Mouse (Mus musculus) stomach, postnatal 0 days (tissue): ENCODE measurements at regions not wholly inside any gene's neighbourhood (a gene's known extent, or its start where the extent isn't known, plus 50 kb on each side); places are given as distances from the start of the nearest gene placed in this dataset.

ENCODE experiments used
- ATAC-seq: fragments of 200-750 bp; cut with Nextera tagmentation; 2 replicates; pipeline ENCODE4 v1.8.0; 2017; ENCODE audit not compliant: low FRiP score, low TSS enrichment
- DNase-seq: peaks from one replicate; pipeline ENCODE4 v3.0.0-alpha.2; 2016; ENCODE audit warnings: low spot score
- H3K27ac ChIP-seq: fragments of 300-500 bp; sonication (generic); replicated peaks from 2 replicates; pipeline ENCODE4 v1.5.1; 2014; ENCODE audit warnings: mild to moderate bottlenecking, control low read depth
- H3K27me3 ChIP-seq: fragments of 300-500 bp; sonication (generic); 2 replicates; pipeline ENCODE4 v1.6.1; 2014; ENCODE audit warnings: low read length; ENCODE audit not compliant: control insufficient read depth, insufficient read depth
- H3K36me3 ChIP-seq: fragments of 300-500 bp; sonication (generic); 2 replicates; pipeline ENCODE4 v1.6.1; 2014; ENCODE audit warnings: low read length, mixed read lengths; ENCODE audit not compliant: control insufficient read depth, insufficient read depth
- H3K4me1 ChIP-seq: fragments of 300-500 bp; sonication (generic); replicated peaks from 2 replicates; pipeline ENCODE4 v1.6.1; 2014; ENCODE audit warnings: antibody characterized with exemption; ENCODE audit not compliant: control insufficient read depth, insufficient read depth
- H3K4me2 ChIP-seq: fragments of 300-500 bp; sonication (generic); replicated peaks from 2 replicates; pipeline ENCODE4 v1.6.1; 2014; ENCODE audit warnings: low read depth, mild to moderate bottlenecking, control low read depth, moderate library complexity
- H3K4me3 ChIP-seq: fragments of 300-500 bp; sonication (generic); 2 replicates; pipeline ENCODE4 v1.5.1; 2014; ENCODE audit warnings: low read depth, low read length, control low read depth
- H3K9ac ChIP-seq: fragments of 300-500 bp; sonication (generic); 2 replicates; pipeline ENCODE4 v1.6.1; 2014; ENCODE audit warnings: mild to moderate bottlenecking, low read length, control low read depth, mixed read lengths
- H3K9me3 ChIP-seq: fragments of 300-500 bp; sonication (generic); 2 replicates; pipeline ENCODE4 v1.6.1; 2016; ENCODE audit warnings: low read length; ENCODE audit not compliant: control insufficient read depth
- CTCF ChIP-seq: IDR thresholded peaks from 2 replicates; pipeline ENCODE4 v1.5.1; 2016; ENCODE audit warnings: antibody characterized with exemption, low read depth, mild to moderate bottlenecking, moderate library complexity
- EP300 ChIP-seq: optimal IDR thresholded peaks from 2 replicates; pipeline ENCODE3; 2016; ENCODE audit warnings: antibody characterized with exemption
- WGBS: fragments of 180-500 bp; shearing (Covaris S2); extraction: QIAGEN DNeasy Blood & Tissue Kit; methylation state at CpG from one replicate; pipeline ENCODE4 v1.1.7; 2014; 5-methylcytosine and 5-hydroxymethylcytosine counted together

- Histone ChIP-seq H3K4me3 (no peak overlapping the region), H3K27ac (no peak overlapping the region), H3K4me1 (no peaks in the 10 kb centered on the region), H3K4me2 (no peak overlapping the region), H3K9ac (no peak overlapping the region), H3K27me3 (no peaks in the 10 kb centered on the region), H3K36me3 (no peaks in the 10 kb centered on the region), H3K9me3 (no peaks in the 10 kb centered on the region)
- DNase-seq = no peak
- ATAC-seq = no peak
- TF ChIP-seq EP300 (no peak), CTCF (no peak)
- WGBS = 70% methylated on average over 3 of the region's 3 CpGs
These were observed 139.7 kb downstream of the Syk start for GRCm38 (mm10) chr13:52722718-52723117.

GRCm38 (mm10) chr13:52726043-52726442 lies 143.1 kb downstream of the Syk start:
- ATAC-seq (peak; percentile 79), DNase-seq (peak; percentile 59)
- no peaks in the 10 kb centered on the region for H3K36me3 ChIP-seq
- H3K4me1 ChIP-seq = no peaks in the 10 kb centered on the region
- TF ChIP-seq CTCF = peak; percentile 37; the same call in 1 of the 2 replicates
- TF ChIP-seq EP300 = no peak
- no peak overlapping the region for H3K4me2 ChIP-seq
- no peak overlapping the region for H3K27ac ChIP-seq
- H3K27me3 ChIP-seq = no peaks in the 10 kb centered on the region
- H3K4me3 ChIP-seq = no peak overlapping the region
- 20% methylated on average over 10 of the region's 10 CpGs for WGBS
- no peak overlapping the region for H3K9ac ChIP-seq
- H3K9me3 ChIP-seq = no peaks in the 10 kb centered on the region

GRCm38 (mm10) chr13:52726525-52726924 lies 143.6 kb downstream of the Syk start:
- H3K4me1 ChIP-seq = no peaks in the 10 kb centered on the region
- H3K27me3 ChIP-seq = no peaks in the 10 kb centered on the region
- H3K27ac ChIP-seq = no peak overlapping the region
- no peak overlapping the region for H3K4me3 ChIP-seq
- no peak overlapping the region for H3K9ac ChIP-seq
- H3K4me2 ChIP-seq = no peak overlapping the region
- no peaks in the 10 kb centered on the region for H3K36me3 ChIP-seq
- DNase-seq (no peak), ATAC-seq (no peak)
- TF ChIP-seq EP300 = no peak
- TF ChIP-seq CTCF = no peak
- 59% methylated on average over 3 of the region's 3 CpGs for WGBS
- H3K9me3 ChIP-seq = no peaks in the 10 kb centered on the region

GRCm38 (mm10) chr13:52735453-52735933 lies 152.5 kb downstream of the Syk start:
- Histone ChIP-seq H3K4me3 (no peak overlapping the region), H3K27me3 (no peaks in the 10 kb centered on the region), H3K9ac (no peak overlapping the region), H3K9me3 (no peaks in the 10 kb centered on the region), H3K27ac (peak overlapping the region; percentile 67), H3K36me3 (no peaks in the 10 kb centered on the region), H3K4me2 (no peak overlapping the region), H3K4me1 (no peaks in the 10 kb centered on the region)
- TF ChIP-seq EP300 = no peak
- TF ChIP-seq CTCF = no peak
- no peak for ATAC-seq
- 45% methylated on average over 6 of the region's 6 CpGs for WGBS
- no peak for DNase-seq

- ATAC-seq = peak; percentile 82
- TF ChIP-seq CTCF (no peak), EP300 (peak; percentile 61)
These were observed 153.1 kb downstream of the Syk start for GRCm38 (mm10) chr13:52735934-52736523.

GRCm38 (mm10) chr13:52738095-52738660 lies 155.2 kb downstream of the Syk start:
- no peaks in the 10 kb centered on the region for H3K36me3 ChIP-seq
- H3K4me2 ChIP-seq = no peak overlapping the region
- no peak for ATAC-seq
- WGBS = 72% methylated on average over 9 of the region's 9 CpGs
- H3K27ac ChIP-seq = no peak overlapping the region
- H3K4me1 ChIP-seq = no peaks in the 10 kb centered on the region
- H3K9ac ChIP-seq = no peak overlapping the region
- TF ChIP-seq CTCF (no peak), EP300 (no peak)
- H3K4me3 ChIP-seq = no peak overlapping the region
- no peak for DNase-seq
- H3K9me3 ChIP-seq = no peaks in the 10 kb centered on the region
- H3K27me3 ChIP-seq = no peaks in the 10 kb centered on the region

More at GRCm38 (mm10) chr13:52735934-52736523, 153.1 kb downstream of the Syk start:
- H3K9ac ChIP-seq = 0 out of 2 replicates have a peak overlapping the region, but pooled peaks have one; percentile 23
- H3K4me3 ChIP-seq = no peak overlapping the region
- DNase-seq = peak; percentile 82
- WGBS = 17% methylated on average over 19 of the region's 19 CpGs
- no peaks in the 10 kb centered on the region for H3K4me1 ChIP-seq
- no peaks in the 10 kb centered on the region for H3K36me3 ChIP-seq
- H3K4me2 ChIP-seq = no peak overlapping the region
- no peaks in the 10 kb centered on the region for H3K27me3 ChIP-seq
- no peaks in the 10 kb centered on the region for H3K9me3 ChIP-seq
- H3K27ac ChIP-seq = peak overlapping the region; percentile 67
